ENCODE assay signal across 8 mouse cellular contexts in genomic region chr10:22223474-22224349, GRCm38 (mm10).
DNase-seq lines count a peak whose midpoint lies in the region; ATAC-seq and TF ChIP-seq lines count a peak whose summit lies in the region.
"Not testable (repeated sequence)": the region's sequence is repeated elsewhere in the genome, so short reads cannot be mapped to it uniquely, and the experiment has no call there.

No protein-coding gene starts in this region.

- in situ Hi-C loops in Patski (cut with MboI; ENCODE audit: low pct_unique_long_range_greater_than_20kb) = not testable (repeated sequence)

- not testable (repeated sequence) for H3K27ac ChIP-seq in embryonic facial prominence, embryonic 15.5 days (replicated peaks); hindbrain, embryonic 15.5 days (replicated peaks); kidney, embryonic 16.5 days (ENCODE audit: low read length); limb, embryonic 12.5 days; midbrain, embryonic 12.5 days (replicated peaks)

- not testable (repeated sequence) for TF ChIP-seq CTCF in Patski (IDR thresholded peaks at IDR 0.05)

- not testable (repeated sequence) for H3K9ac ChIP-seq in embryonic facial prominence, embryonic 15.5 days; hindbrain, embryonic 15.5 days; kidney, embryonic 16.5 days (replicated peaks; ENCODE audit: low read length); limb, embryonic 12.5 days (replicated peaks); midbrain, embryonic 12.5 days (replicated peaks)

- H3K4me1 ChIP-seq in embryonic facial prominence, embryonic 15.5 days; hindbrain, embryonic 15.5 days (replicated peaks); kidney, embryonic 16.5 days (ENCODE audit: insufficient read depth, low read length); limb, embryonic 12.5 days (replicated peaks); midbrain, embryonic 12.5 days: not testable (repeated sequence)

- H3K27me3 ChIP-seq in Patski; embryonic facial prominence, embryonic 15.5 days; hindbrain, embryonic 15.5 days; kidney, embryonic 16.5 days (ENCODE audit: insufficient read depth, low read length); limb, embryonic 12.5 days; midbrain, embryonic 12.5 days: not testable (repeated sequence)

- POLR2A ChIA-PET in Patski (lab: Charles Lee) = not testable (repeated sequence)

- not testable (repeated sequence) for H3K4me2 ChIP-seq in embryonic facial prominence, embryonic 15.5 days (replicated peaks); hindbrain, embryonic 15.5 days; kidney, embryonic 16.5 days (replicated peaks; ENCODE audit: low read depth, low read length); limb, embryonic 12.5 days; midbrain, embryonic 12.5 days (replicated peaks)

- CTCF ChIA-PET in Patski (lab: Charles Lee) = not testable (repeated sequence)

- H3K36me3 ChIP-seq in embryonic facial prominence, embryonic 15.5 days; hindbrain, embryonic 15.5 days; kidney, embryonic 16.5 days (ENCODE audit: insufficient read depth, low read length); limb, embryonic 12.5 days; midbrain, embryonic 12.5 days: not testable (repeated sequence)

- H3K9me3 ChIP-seq in embryonic facial prominence, embryonic 15.5 days (replicated peaks); hindbrain, embryonic 15.5 days; kidney, embryonic 16.5 days (ENCODE audit: low read length); limb, embryonic 12.5 days; midbrain, embryonic 12.5 days: not testable (repeated sequence)

- ATAC-seq in Patski = peak; percentile 100
- peak; percentile 67; the same call in 1 of the 2 replicates for ATAC-seq in embryonic facial prominence, embryonic 15.5 days (ENCODE audit: insufficient number of reproducible peaks, low FRiP score, low TSS enrichment, low read depth)
- ATAC-seq in hindbrain, embryonic 15.5 days (ENCODE audit: low FRiP score, low read depth) = peak; percentile 73
- peak; percentile 95 for ATAC-seq in kidney, embryonic 16.5 days (ENCODE audit: low FRiP score, low TSS enrichment)
- peak; percentile 56; the same call in 1 of the 2 replicates for ATAC-seq in limb, embryonic 12.5 days (ENCODE audit: insufficient number of reproducible peaks, insufficient read depth, low FRiP score, low TSS enrichment, low read depth)
- ATAC-seq in midbrain, embryonic 12.5 days (ENCODE audit: low FRiP score, low read depth) = peak; percentile 85

- not testable (repeated sequence) for DNase-seq in Patski (ENCODE audit: low read depth, low spot score)
- DNase-seq in heart, adult 11 months = peak; percentile 92
- DNase-seq in right cerebral cortex, adult 18-20 months = peak; percentile 21

- not testable (repeated sequence) for H3K4me3 ChIP-seq in embryonic facial prominence, embryonic 15.5 days (replicated peaks); hindbrain, embryonic 15.5 days; kidney, embryonic 16.5 days (ENCODE audit: low read length); limb, embryonic 12.5 days (replicated peaks); midbrain, embryonic 12.5 days

- no CpG with 5 or more reads among the region's 7 CpGs for WGBS in embryonic facial prominence, embryonic 15.5 days
- WGBS in hindbrain, embryonic 15.5 days = no CpG with 5 or more reads among the region's 7 CpGs
- WGBS in kidney, embryonic 16.5 days = no CpG with 5 or more reads among the region's 7 CpGs
- WGBS in limb, embryonic 12.5 days = no CpG with 5 or more reads among the region's 7 CpGs
- no CpG with 5 or more reads among the region's 7 CpGs for WGBS in midbrain, embryonic 12.5 days
